Mouse (Mus musculus): ENCODE data around the gene Rbm15b. TPM values are rescaled to one million over a fixed set of nuclear protein-coding genes. Genes with fewer than 3 reads are reported as not detected.

Gene Rbm15b
- polyA plus RNA-seq, 1 experiment from 2014 or later, result 30.1 TPM

DNA sequence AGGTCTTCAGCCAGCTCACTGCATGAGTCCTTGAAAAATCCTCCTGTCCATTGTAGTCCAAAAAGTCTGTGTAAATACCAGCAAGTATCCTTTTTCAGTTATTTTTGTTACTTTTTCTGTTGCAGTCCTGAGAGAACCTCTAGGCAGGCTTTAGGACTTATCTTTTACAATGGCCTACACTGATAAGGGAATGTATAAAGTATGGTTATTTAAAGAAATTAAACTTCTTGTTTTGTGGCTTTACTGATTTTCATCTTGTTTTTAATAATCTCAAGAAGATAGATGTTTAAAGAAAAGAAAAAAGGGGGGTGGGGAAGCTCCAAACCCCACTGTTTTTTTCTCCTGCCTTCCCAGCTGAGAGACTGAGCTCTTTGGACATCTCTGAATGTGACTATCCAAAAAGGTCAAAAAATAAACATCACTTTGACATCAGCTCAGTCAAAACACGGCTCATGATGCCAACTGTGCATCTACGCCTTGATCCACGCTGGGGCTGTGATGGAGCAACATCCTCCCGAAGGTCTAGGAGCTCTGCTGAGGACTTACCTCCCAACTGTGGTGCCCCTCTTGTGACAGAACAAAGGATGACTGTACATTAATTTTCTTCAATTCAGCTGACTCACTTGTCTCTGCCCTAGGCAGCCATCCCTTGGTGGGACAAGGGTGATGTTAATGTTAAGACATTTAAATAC lies 16.0 kb upstream of the Rbm15b start:
- peaks cover 57% of the 10 kb centered on the region for H3K36me3 ChIP-seq (ENCODE audit: control insufficient read depth, insufficient read depth, low read length)
- ATAC-seq (ENCODE audit: low FRiP score, low TSS enrichment) (no peak), DNase-seq (no peak)
- H3K9me3 ChIP-seq (ENCODE audit: control insufficient read depth, low read length), result no peaks in the 10 kb centered on the region
- H3K4me2 ChIP-seq (ENCODE audit: low read length), result no peak overlapping the region
- H3K27ac ChIP-seq (replicated peaks; ENCODE audit: low read depth, low read length), result no peak overlapping the region
- no peak overlapping the region for H3K4me3 ChIP-seq (replicated peaks; ENCODE audit: low read depth, low read length)
- 78% methylated on average over 4 of the region's 4 CpGs for WGBS
- no peaks in the 10 kb centered on the region for H3K27me3 ChIP-seq (ENCODE audit: control insufficient read depth, insufficient read depth, low read length)
- no peak overlapping the region for H3K9ac ChIP-seq (replicated peaks; ENCODE audit: low read length)
- no peaks in the 10 kb centered on the region for H3K4me1 ChIP-seq (ENCODE audit: control insufficient read depth, insufficient read depth, low read length)

DNA sequence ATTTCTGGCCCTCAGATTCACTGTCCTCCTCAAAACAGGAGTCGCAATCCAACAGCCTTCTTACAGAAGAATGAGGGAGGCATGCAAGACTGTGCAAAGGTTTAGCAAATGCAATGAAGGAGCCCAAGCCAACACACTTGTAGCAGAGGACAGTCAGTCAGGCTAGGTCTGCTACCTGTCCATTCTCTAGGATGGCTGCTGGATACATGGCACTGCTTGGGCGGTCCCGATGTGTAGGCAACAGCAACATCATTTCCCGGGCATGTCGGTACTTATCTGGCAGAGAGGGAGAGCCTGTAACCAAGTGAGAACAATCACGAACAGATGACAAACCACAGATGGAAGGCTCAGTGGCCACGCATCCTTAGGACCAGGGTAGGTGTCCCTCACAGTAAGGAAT lies 14.4 kb upstream of the Rbm15b start:
- peaks cover 57% of the 10 kb centered on the region for H3K36me3 ChIP-seq (ENCODE audit: control insufficient read depth, insufficient read depth, low read length)
- H3K9ac ChIP-seq (replicated peaks; ENCODE audit: low read length), result no peak overlapping the region
- no peak overlapping the region for H3K27ac ChIP-seq (replicated peaks; ENCODE audit: low read depth, low read length)
- H3K9me3 ChIP-seq (ENCODE audit: control insufficient read depth, low read length), result no peaks in the 10 kb centered on the region
- no peaks in the 10 kb centered on the region for H3K4me1 ChIP-seq (ENCODE audit: control insufficient read depth, insufficient read depth, low read length)
- no peak for DNase-seq
- no peak overlapping the region for H3K4me3 ChIP-seq (replicated peaks; ENCODE audit: low read depth, low read length)
- no peak overlapping the region for H3K4me2 ChIP-seq (ENCODE audit: low read length)
- WGBS, result 95% methylated on average over 7 of the region's 7 CpGs
- H3K27me3 ChIP-seq (ENCODE audit: control insufficient read depth, insufficient read depth, low read length), result no peaks in the 10 kb centered on the region
- no peak for ATAC-seq (ENCODE audit: low FRiP score, low TSS enrichment)

DNA sequence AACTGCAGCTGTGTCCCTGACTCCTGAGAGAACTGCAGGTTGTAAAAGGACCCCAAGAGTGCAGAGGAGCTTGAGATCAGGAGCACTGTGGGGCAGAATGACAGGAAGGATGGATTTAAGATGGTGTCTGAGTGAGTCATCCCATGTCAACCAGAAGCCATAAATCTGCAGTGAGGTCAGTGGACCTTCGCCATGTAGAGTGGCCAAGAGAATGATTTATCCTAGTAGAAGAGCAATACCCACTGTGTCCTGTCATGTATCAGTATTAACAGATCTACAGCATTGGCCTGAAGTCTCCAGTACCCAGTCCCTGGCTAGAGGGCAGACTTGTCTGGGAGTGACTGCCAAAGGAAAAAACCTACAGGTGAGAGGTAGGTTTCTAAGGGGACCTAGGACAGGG lies 11.7 kb upstream of the Rbm15b start:
- no peak overlapping the region for H3K9ac ChIP-seq (replicated peaks; ENCODE audit: low read length)
- no peak overlapping the region for H3K4me2 ChIP-seq (ENCODE audit: low read length)
- ATAC-seq (ENCODE audit: low FRiP score, low TSS enrichment) (no peak), DNase-seq (no peak)
- 96% methylated on average over 1 of the region's 1 CpGs for WGBS
- no peaks in the 10 kb centered on the region for H3K9me3 ChIP-seq (ENCODE audit: control insufficient read depth, low read length)
- H3K27ac ChIP-seq (replicated peaks; ENCODE audit: low read depth, low read length), result no peak overlapping the region
- H3K4me3 ChIP-seq (replicated peaks; ENCODE audit: low read depth, low read length), result no peak overlapping the region
- H3K27me3 ChIP-seq (ENCODE audit: control insufficient read depth, insufficient read depth, low read length), result no peaks in the 10 kb centered on the region
- H3K36me3 ChIP-seq (ENCODE audit: control insufficient read depth, insufficient read depth, low read length), result peaks cover 68% of the 10 kb centered on the region
- H3K4me1 ChIP-seq (ENCODE audit: control insufficient read depth, insufficient read depth, low read length), result no peaks in the 10 kb centered on the region

DNA sequence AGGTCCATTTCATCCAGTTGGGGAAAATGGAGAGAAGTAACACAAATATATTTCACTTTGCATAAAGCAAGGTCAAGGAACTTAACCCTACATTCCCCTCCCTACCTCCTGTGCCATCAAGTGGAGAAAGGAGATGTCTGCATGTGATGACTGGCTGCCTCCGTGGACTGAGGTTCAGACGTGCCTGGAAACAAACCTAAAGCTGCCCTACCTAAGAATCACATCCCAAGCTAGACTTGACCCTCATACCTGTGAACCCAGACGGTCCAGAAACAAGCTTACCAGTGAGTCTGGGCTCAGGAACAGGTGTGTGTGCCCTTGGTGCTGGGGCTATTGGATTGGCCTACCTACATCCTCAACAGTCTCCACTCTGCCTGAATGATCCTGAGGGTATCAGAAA lies 6.1 kb upstream of the Rbm15b start:
- Histone ChIP-seq H3K27ac (replicated peaks; ENCODE audit: low read depth, low read length) (no peak overlapping the region), H3K27me3 (ENCODE audit: control insufficient read depth, insufficient read depth, low read length) (no peaks in the 10 kb centered on the region), H3K9me3 (ENCODE audit: control insufficient read depth, low read length) (no peaks in the 10 kb centered on the region), H3K4me3 (replicated peaks; ENCODE audit: low read depth, low read length) (no peak overlapping the region), H3K4me2 (ENCODE audit: low read length) (peak overlapping the region; percentile 69), H3K9ac (replicated peaks; ENCODE audit: low read length) (no peak overlapping the region), H3K36me3 (ENCODE audit: control insufficient read depth, insufficient read depth, low read length) (peaks cover 52% of the 10 kb centered on the region), H3K4me1 (ENCODE audit: control insufficient read depth, insufficient read depth, low read length) (peaks cover 19% of the 10 kb centered on the region)
- WGBS, result 41% methylated on average over 3 of the region's 3 CpGs
- DNase-seq (no peak), ATAC-seq (ENCODE audit: low FRiP score, low TSS enrichment) (no peak)

DNA sequence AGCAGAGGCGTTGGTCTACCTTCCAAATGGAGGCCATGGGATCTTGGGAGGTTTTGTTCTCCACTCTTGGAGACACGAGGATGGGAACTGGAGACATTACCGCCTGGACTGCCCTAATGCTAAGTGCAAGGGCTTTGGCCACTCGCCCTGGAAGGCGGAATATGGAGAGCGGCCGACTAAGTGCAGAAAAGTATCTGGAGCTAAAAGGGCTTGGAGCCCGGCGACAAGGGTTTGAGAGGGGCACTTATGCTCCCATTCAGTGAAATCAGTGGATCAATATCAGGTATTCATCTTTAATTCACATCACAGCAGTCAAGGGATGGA lies 5.3 kb upstream of the Rbm15b start:
- peak overlapping the region; percentile 92 for H3K27ac ChIP-seq (replicated peaks; ENCODE audit: low read depth, low read length)
- peaks cover 50% of the 10 kb centered on the region for H3K36me3 ChIP-seq (ENCODE audit: control insufficient read depth, insufficient read depth, low read length)
- DNase-seq (no peak), ATAC-seq (ENCODE audit: low FRiP score, low TSS enrichment) (no peak; the same call in 1 of the 2 replicates)
- H3K4me2 ChIP-seq (ENCODE audit: low read length), result peak overlapping the region; percentile 69
- no peaks in the 10 kb centered on the region for H3K9me3 ChIP-seq (ENCODE audit: control insufficient read depth, low read length)
- peaks cover 19% of the 10 kb centered on the region for H3K4me1 ChIP-seq (ENCODE audit: control insufficient read depth, insufficient read depth, low read length)
- H3K27me3 ChIP-seq (ENCODE audit: control insufficient read depth, insufficient read depth, low read length), result no peaks in the 10 kb centered on the region
- peak overlapping the region; percentile 72 for H3K9ac ChIP-seq (replicated peaks; ENCODE audit: low read length)
- H3K4me3 ChIP-seq (replicated peaks; ENCODE audit: low read depth, low read length), result peak overlapping the region; percentile 87
- WGBS, result 0% methylated on average over 9 of the region's 9 CpGs

DNA sequence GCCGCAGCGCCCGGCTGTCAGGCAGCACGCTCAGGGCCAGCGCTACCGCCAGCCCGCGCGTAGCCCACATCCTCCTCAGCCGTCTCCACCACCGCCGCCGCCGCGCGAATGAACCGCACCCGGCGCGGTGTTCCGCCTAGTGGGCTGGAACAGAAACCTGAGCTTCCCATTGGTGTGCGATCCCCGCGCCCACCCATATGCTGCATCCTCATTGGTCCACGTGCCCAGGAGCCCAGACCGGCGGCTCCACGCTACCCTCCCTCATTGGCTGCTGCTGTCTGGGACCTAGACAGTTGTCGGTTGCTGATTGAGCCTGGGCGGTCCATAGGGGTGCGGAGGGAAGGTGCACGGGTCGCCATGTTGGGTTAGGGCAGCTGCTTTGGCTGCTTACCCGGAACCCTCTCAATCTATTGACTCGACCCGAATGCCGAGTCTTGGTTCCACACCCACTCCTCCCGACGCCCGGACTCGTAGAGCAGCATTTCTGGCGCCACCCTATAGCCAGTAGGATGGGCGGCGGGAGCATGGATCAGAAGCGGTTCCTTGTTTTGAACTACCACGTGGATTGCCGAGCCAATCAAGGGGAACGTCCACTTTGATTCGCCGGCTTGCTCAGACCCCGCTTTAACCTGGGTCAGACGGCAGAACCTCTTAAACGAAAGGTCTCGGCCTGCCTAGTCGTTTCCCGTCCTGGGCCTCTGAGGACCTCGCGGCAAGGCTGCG lies 4.8 kb upstream of the Rbm15b start, which contains the start of gene Manf:
Gene Manf, minus strand, starts transcription at position 151 of the 723 bp plus-strand sequence.
- H3K36me3 ChIP-seq (ENCODE audit: control insufficient read depth, insufficient read depth, low read length), result peaks cover 49% of the 10 kb centered on the region
- ATAC-seq (ENCODE audit: low FRiP score, low TSS enrichment) (peak; percentile 99), DNase-seq (peak; percentile 98)
- H3K4me3 ChIP-seq (replicated peaks; ENCODE audit: low read depth, low read length), result peak within 1 kb of the TSS; percentile 87
- H3K4me1 ChIP-seq (ENCODE audit: control insufficient read depth, insufficient read depth, low read length), result peaks cover 22% of the 10 kb centered on the region
- WGBS, result under 1% methylated on average over 59 of the region's 59 CpGs
- H3K27ac ChIP-seq (replicated peaks; ENCODE audit: low read depth, low read length), result peak within 1 kb of the TSS; percentile 92
- H3K27me3 ChIP-seq (ENCODE audit: control insufficient read depth, insufficient read depth, low read length), result no peaks in the 10 kb centered on the region
- peak within 1 kb of the TSS; percentile 87 for H3K9ac ChIP-seq (replicated peaks; ENCODE audit: low read length)
- no peaks in the 10 kb centered on the region for H3K9me3 ChIP-seq (ENCODE audit: control insufficient read depth, low read length)
- H3K4me2 ChIP-seq (ENCODE audit: low read length), result peak within 1 kb of the TSS; percentile 69

DNA sequence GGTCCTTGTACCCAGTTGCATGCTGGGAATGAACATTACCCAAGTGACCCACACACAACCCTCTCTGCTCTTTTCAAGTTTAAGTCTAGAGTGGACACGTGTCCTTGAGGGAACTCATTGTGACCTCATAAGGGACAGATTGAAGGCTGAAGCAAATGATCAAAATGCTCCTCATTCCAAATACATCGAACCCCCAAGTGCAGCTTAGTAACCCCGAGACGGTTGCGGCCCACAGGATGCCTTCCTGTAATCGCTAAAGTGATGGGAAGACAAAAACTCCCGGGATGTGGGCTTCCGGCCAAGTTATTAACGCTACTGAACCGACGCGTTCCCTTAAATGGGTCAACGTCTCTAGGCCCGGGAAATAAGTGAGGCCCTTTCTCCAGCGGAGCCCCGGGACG lies 4.1 kb upstream of the Rbm15b start:
- H3K27ac ChIP-seq (replicated peaks; ENCODE audit: low read depth, low read length), result peak overlapping the region; percentile 87
- under 1% methylated on average over 17 of the region's 17 CpGs for WGBS
- peaks cover 43% of the 10 kb centered on the region for H3K36me3 ChIP-seq (ENCODE audit: control insufficient read depth, insufficient read depth, low read length)
- peak overlapping the region; percentile 87 for H3K4me3 ChIP-seq (replicated peaks; ENCODE audit: low read depth, low read length)
- H3K27me3 ChIP-seq (ENCODE audit: control insufficient read depth, insufficient read depth, low read length), result no peaks in the 10 kb centered on the region
- DNase-seq, result peak; percentile 31
- H3K9me3 ChIP-seq (ENCODE audit: control insufficient read depth, low read length), result no peaks in the 10 kb centered on the region
- peaks cover 22% of the 10 kb centered on the region for H3K4me1 ChIP-seq (ENCODE audit: control insufficient read depth, insufficient read depth, low read length)
- ATAC-seq (ENCODE audit: low FRiP score, low TSS enrichment), result no peak
- H3K9ac ChIP-seq (replicated peaks; ENCODE audit: low read length), result peak overlapping the region; percentile 87
- peak overlapping the region; percentile 64 for H3K4me2 ChIP-seq (ENCODE audit: low read length)

DNA sequence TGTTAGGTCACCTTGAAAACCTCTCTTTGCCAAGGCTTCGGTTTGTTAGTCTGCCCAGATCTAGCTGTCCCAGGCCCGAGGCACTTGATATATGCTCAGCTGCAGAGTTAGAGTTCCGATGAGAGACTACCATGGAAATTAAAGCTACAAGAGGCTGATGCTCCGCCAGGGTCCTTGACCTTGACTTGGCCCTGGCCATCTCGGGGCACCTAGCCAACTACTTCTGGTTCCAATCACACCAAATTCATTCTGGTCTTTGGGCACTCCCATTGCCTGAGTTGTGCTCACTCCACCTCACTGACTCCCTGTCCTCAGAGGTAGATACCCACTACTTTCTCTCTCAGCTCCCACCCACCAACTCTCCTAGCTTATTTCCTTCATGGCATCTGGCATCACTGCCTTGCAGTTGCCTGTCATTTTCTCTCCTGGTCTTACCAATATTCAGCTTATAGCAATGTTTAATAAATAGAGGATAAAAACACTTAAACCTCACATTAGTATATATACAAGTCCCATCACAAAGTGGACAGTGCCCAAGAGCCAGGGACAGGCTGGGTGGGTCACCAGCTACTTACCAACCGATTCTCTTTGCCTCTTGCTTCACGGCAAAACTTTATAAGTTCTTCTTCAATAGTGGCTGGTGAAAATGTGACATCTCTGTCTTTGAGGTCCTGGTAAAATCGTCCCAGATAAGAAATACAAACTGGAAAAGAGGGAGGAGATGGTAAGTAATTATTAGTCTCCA lies 3.4 kb upstream of the Rbm15b start:
- H3K27me3 ChIP-seq (ENCODE audit: control insufficient read depth, insufficient read depth, low read length), result no peaks in the 10 kb centered on the region
- no peak for ATAC-seq (ENCODE audit: low FRiP score, low TSS enrichment)
- peaks cover 22% of the 10 kb centered on the region for H3K4me1 ChIP-seq (ENCODE audit: control insufficient read depth, insufficient read depth, low read length)
- H3K9me3 ChIP-seq (ENCODE audit: control insufficient read depth, low read length), result no peaks in the 10 kb centered on the region
- peak overlapping the region; percentile 87 for H3K4me3 ChIP-seq (replicated peaks; ENCODE audit: low read depth, low read length)
- H3K36me3 ChIP-seq (ENCODE audit: control insufficient read depth, insufficient read depth, low read length), result peaks cover 37% of the 10 kb centered on the region
- H3K9ac ChIP-seq (replicated peaks; ENCODE audit: low read length), result peak overlapping the region; percentile 87
- no peak for DNase-seq
- H3K27ac ChIP-seq (replicated peaks; ENCODE audit: low read depth, low read length), result no peak overlapping the region
- peak overlapping the region; percentile 64 for H3K4me2 ChIP-seq (ENCODE audit: low read length)
- WGBS, result 69% methylated on average over 8 of the region's 8 CpGs
